Mouse (Mus musculus): Measurements from ENCODE around the gene Btg1. TPM values are rescaled to one million over a fixed set of nuclear protein-coding genes. Genes with fewer than 3 reads are reported as not detected.
A peak's percentile ranks its signal among the peaks of the same experiment; 100 is the strongest.

Btg1 gene
- 70.3 and 71.9 TPM in 2 replicates for polyA plus RNA-seq (2016; fragmentation: Nextera tagmentation; extraction: Ambion mirVana)

DNA sequence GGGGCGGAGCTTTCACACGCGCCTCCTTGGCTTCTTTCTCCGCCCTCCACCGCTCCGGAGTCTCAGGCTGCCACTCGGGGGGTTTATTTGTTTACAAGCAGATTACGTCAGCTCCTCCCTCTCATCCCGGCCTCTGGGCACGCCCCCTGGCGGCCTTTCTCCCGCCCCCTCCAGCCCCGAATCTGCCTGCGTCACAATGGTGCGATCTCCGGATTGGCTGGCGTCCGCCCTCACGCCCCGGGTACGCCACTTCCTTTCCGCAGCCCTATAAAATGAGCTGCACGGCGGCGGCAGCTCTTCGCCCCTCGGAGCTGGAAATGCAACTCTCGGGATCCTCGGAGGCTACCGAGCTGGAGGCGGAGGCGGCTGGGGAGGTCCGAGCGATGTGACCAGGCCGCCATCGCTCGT, at the start of gene Btg1:
Gene Btg1, plus strand, starts transcription at position 298 of the 408 bp plus-strand sequence.
- Histone ChIP-seq H3K9me3 (no peaks in the 10 kb centered on the region), H3K4me2 (replicated peaks) (peak within 1 kb of the TSS; percentile 55), H3K9ac (peak within 1 kb of the TSS; percentile 100), H3K4me1 (peaks cover 14% of the 10 kb centered on the region), H3K36me3 (peaks cover 13% of the 10 kb centered on the region), H3K27ac (peak within 1 kb of the TSS; percentile 96), H3K4me3 (peak within 1 kb of the TSS; percentile 99), H3K27me3 (no peaks in the 10 kb centered on the region)
- peak; percentile 94 for ATAC-seq (ENCODE audit: insufficient number of reproducible peaks, insufficient read depth, low FRiP score, low TSS enrichment)
- under 1% methylated on average over 37 of the region's 37 CpGs for WGBS

DNA sequence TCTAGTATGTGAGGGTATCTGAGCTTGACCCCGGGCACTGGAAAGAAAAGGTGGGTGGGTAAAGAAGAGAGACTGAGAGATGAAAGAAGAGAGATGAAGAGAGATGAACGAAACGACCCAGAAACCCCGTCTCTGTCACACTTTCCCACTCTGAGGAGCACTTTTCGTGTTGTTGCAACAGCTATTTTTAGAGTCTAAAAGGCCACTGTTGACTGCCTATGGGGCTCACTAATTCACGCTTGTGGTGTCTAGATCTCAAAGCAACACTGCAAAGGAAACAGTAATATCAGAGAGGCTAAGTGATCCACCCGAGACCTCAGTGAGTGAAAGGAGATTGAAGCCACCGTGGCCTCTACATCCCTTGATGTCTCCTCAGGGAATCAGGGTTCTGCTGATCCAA, 47.3 kb upstream of the Btg1 start:
- ATAC-seq (ENCODE audit: insufficient number of reproducible peaks, insufficient read depth, low FRiP score, low TSS enrichment): no peak
- H3K4me3 ChIP-seq: no peak overlapping the region
- H3K4me1 ChIP-seq: peaks cover 7% of the 10 kb centered on the region; the same call in 1 of the 2 replicates
- no peak overlapping the region for H3K9ac ChIP-seq
- no peak overlapping the region for H3K4me2 ChIP-seq (replicated peaks)
- 73% methylated on average over 8 of the region's 8 CpGs for WGBS
- no peaks in the 10 kb centered on the region for H3K36me3 ChIP-seq
- no peak overlapping the region for H3K27ac ChIP-seq
- no peaks in the 10 kb centered on the region for H3K27me3 ChIP-seq
- H3K9me3 ChIP-seq: no peaks in the 10 kb centered on the region

DNA sequence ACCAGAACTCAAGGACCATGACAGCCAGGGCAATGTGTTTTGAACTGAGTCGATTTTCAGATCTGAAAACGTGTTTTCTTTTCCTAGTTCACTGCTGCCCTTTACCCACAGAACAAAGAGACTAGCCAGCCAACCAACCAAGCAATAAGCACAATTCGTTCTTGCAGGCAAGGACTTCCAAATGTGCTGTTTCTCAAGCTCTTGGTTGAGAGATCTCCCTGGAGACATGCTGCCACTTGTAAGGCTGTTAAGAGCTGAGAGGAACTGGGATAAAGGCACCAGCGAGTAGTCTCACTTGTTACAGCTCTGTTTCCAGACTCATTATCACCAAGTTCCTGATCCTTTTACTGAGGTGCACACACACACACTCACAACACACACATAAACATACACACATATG, 45.6 kb upstream of the Btg1 start:
- no peak overlapping the region for H3K4me2 ChIP-seq (replicated peaks)
- no peaks in the 10 kb centered on the region for H3K36me3 ChIP-seq
- no peak for ATAC-seq (ENCODE audit: insufficient number of reproducible peaks, insufficient read depth, low FRiP score, low TSS enrichment)
- H3K9ac ChIP-seq: no peak overlapping the region
- H3K4me3 ChIP-seq: no peak overlapping the region
- peaks cover 7% of the 10 kb centered on the region; the same call in 1 of the 2 replicates for H3K4me1 ChIP-seq
- H3K9me3 ChIP-seq: no peaks in the 10 kb centered on the region
- 50% methylated on average over 4 of the region's 4 CpGs for WGBS
- 0 out of 2 replicates have a peak overlapping the region, but pooled peaks have one; percentile 36 for H3K27ac ChIP-seq
- H3K27me3 ChIP-seq: no peaks in the 10 kb centered on the region

DNA sequence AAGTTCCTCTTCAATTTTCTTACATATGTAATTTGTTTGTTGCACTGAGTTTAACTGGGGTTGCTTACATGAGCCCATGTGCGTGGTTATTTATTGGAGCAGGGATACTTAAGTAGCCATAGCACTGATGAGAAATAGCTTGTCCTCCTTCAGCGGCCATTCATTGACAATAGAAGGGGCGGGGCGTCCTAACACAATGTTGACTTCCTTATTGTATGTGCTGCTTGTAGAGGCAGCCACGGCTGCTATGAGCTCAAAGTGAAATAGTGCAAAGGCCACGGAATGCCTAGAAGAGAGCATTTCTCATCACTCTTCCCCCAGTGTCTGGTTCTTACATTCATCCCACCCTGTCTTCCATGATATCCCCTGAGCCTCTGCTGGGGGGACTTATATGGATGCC, 42.0 kb upstream of the Btg1 start:
- no peak for ATAC-seq (ENCODE audit: insufficient number of reproducible peaks, insufficient read depth, low FRiP score, low TSS enrichment)
- Histone ChIP-seq H3K9me3 (no peaks in the 10 kb centered on the region), H3K27me3 (no peaks in the 10 kb centered on the region), H3K4me3 (no peak overlapping the region), H3K36me3 (no peaks in the 10 kb centered on the region), H3K27ac (no peak overlapping the region), H3K4me1 (peaks cover 10% of the 10 kb centered on the region), H3K9ac (no peak overlapping the region), H3K4me2 (replicated peaks) (no peak overlapping the region)
- WGBS: 85% methylated on average over 6 of the region's 6 CpGs

DNA sequence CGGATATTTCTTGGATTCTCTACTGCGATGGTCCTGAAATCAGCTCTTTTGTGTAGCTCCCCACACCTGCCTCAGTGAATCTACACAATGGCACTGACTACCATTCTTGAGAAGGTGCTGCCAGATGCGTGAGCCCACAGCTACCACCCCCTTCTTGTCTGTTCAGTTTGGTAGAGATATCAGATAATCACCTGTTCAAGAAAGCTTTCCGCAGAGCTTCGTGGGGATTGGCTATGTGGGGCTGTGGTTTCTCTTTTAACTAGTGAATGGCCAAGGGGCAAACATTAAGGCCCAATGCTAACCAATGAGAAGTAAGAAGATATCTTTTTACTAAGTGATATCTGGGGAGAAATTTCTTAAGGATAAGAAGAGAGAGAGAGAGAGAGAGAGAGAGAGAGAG, 41.5 kb upstream of the Btg1 start:
- Histone ChIP-seq H3K27me3 (no peaks in the 10 kb centered on the region), H3K4me1 (peaks cover 10% of the 10 kb centered on the region), H3K9ac (no peak overlapping the region), H3K36me3 (no peaks in the 10 kb centered on the region), H3K9me3 (no peaks in the 10 kb centered on the region), H3K4me2 (replicated peaks) (no peak overlapping the region), H3K27ac (no peak overlapping the region), H3K4me3 (no peak overlapping the region)
- no peak for ATAC-seq (ENCODE audit: insufficient number of reproducible peaks, insufficient read depth, low FRiP score, low TSS enrichment)
- 82% methylated on average over 5 of the region's 5 CpGs for WGBS

DNA sequence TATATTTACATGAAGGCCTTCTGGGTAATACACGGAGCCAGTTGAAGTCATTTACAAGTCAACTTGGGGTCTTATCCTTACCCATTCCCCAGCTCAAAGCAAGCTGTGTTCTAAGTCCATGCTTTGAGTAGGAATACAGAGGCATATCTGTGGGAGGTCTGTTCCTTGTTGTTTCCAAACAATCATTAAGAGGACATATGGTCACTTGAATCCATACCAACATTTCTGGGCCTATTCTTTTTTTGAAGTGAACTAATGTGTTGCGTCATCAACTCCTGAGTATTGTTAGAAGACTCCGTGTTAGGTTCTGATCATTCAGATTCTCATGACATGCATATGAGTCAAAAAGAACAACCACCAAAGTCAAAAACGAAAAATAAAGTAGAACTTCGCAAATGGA, 37.9 kb upstream of the Btg1 start:
- Histone ChIP-seq H3K4me2 (replicated peaks) (no peak overlapping the region), H3K27ac (no peak overlapping the region; the same call in 1 of the 2 replicates), H3K36me3 (no peaks in the 10 kb centered on the region), H3K9me3 (no peaks in the 10 kb centered on the region), H3K4me1 (peaks cover 7% of the 10 kb centered on the region), H3K27me3 (no peaks in the 10 kb centered on the region), H3K9ac (no peak overlapping the region), H3K4me3 (no peak overlapping the region)
- WGBS: 75% methylated on average over 5 of the region's 5 CpGs
- ATAC-seq (ENCODE audit: insufficient number of reproducible peaks, insufficient read depth, low FRiP score, low TSS enrichment): no peak

DNA sequence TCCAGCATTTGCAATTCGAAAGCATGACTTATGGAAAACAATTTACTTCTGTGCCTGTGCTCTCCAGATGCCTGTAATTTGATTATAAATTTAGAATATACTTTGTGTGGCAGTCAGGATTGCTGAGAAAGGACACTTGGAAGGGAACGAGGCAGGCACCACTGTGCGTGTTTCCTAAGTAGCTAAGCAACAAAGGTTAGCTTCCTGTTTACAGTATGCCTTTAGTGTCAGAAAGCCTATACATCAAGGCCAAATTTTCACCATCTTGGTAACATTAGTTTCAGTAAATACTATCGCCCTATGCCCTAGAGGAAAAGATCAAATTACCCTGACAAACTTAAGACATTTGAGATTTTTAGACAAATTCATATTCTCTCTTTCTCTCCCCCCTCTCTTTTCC, 37.4 kb upstream of the Btg1 start:
- Histone ChIP-seq H3K36me3 (no peaks in the 10 kb centered on the region), H3K9me3 (no peaks in the 10 kb centered on the region), H3K9ac (no peak overlapping the region), H3K27me3 (no peaks in the 10 kb centered on the region), H3K27ac (no peak overlapping the region), H3K4me2 (replicated peaks) (no peak overlapping the region), H3K4me1 (peaks cover 7% of the 10 kb centered on the region), H3K4me3 (no peak overlapping the region)
- 27% methylated on average over 4 of the region's 4 CpGs for WGBS
- ATAC-seq (ENCODE audit: insufficient number of reproducible peaks, insufficient read depth, low FRiP score, low TSS enrichment): peak; percentile 56; the same call in 1 of the 2 replicates

DNA sequence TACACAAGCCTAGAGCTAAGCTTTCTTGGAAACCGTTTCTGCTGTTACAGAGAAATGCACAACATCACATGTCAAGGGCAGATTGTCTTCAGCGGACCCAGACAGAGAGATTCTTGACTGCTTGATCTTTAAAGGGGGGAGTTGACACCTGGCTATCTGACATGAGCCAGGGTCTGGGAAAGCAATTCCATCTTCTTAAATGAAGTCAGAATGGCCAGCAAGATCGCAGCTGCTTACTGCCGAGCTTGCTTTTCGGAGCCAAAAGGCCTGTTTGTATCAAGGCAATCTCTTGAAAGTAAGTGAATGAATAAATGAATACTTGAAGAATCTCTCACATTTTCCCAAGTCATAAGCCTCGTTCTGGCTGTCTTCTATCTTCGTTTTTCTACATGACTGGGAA, 36.6 kb upstream of the Btg1 start:
- H3K4me1 ChIP-seq: peaks cover 7% of the 10 kb centered on the region
- no peaks in the 10 kb centered on the region for H3K27me3 ChIP-seq
- H3K27ac ChIP-seq: no peak overlapping the region
- no peak overlapping the region for H3K9ac ChIP-seq
- H3K36me3 ChIP-seq: no peaks in the 10 kb centered on the region
- no peak overlapping the region for H3K4me3 ChIP-seq
- no peak overlapping the region for H3K4me2 ChIP-seq (replicated peaks)
- WGBS: 73% methylated on average over 7 of the region's 7 CpGs
- H3K9me3 ChIP-seq: no peaks in the 10 kb centered on the region
- no peak for ATAC-seq (ENCODE audit: insufficient number of reproducible peaks, insufficient read depth, low FRiP score, low TSS enrichment)

DNA sequence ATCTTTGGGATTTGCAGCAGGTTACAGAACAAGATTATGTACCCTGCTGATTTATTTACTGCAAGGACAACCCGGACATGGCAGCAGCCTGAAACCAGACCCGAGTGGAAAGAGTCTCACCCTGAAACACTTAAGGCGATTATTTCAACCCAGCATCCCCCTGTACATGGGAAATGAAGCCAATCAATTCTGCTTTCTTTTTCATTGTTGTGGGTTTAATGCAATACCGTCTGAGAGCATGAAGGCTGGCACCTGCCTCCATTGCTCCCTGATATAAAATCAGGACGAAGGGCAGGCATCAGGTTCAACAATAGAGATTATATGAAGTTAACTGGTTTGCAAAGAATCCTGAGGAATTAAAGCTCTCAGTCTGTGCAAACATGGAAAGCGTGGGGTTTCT, 35.6 kb upstream of the Btg1 start:
- Histone ChIP-seq H3K27me3 (no peaks in the 10 kb centered on the region), H3K27ac (no peak overlapping the region), H3K36me3 (no peaks in the 10 kb centered on the region), H3K9ac (no peak overlapping the region), H3K9me3 (no peaks in the 10 kb centered on the region), H3K4me2 (replicated peaks) (no peak overlapping the region), H3K4me3 (no peak overlapping the region), H3K4me1 (peaks cover 7% of the 10 kb centered on the region)
- no peak for ATAC-seq (ENCODE audit: insufficient number of reproducible peaks, insufficient read depth, low FRiP score, low TSS enrichment)
- WGBS: 46% methylated on average over 6 of the region's 6 CpGs

DNA sequence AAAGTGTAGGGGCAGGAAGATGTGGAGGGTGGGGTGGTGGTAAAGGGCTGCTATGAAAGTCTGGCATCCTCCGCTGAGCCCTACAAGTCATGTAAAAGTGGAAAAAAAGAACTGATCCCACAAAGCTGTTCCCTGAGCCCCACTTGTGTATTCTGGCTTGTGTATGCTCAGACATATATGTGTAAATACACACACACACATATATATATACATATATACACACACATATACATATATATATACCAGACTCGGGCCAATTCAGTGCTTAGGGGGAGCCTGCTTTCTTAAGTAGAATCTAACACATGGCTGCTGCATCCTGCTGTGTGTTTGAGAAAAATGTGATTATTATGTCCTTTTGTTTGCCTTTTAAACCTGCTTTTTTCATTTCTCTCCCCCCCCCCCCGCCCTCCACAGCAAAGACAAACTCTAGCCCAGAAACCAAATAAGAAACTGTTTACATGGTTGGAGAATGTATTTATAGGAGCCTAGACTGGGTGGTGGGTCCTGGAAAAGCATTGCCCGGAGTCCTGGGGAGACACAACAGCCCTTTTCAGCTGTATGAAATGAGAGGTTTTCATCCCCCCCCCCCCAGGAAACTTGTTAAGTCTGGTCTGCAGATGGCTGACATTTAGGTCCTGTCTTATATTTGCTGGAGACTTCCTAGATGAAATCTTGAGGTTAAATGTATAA, 30.5 kb upstream of the Btg1 start:
- no peaks in the 10 kb centered on the region for H3K9me3 ChIP-seq
- H3K4me1 ChIP-seq: peaks cover 5% of the 10 kb centered on the region; the same call in 1 of the 2 replicates
- no peak overlapping the region for H3K4me3 ChIP-seq
- no peak overlapping the region for H3K9ac ChIP-seq
- no peaks in the 10 kb centered on the region for H3K27me3 ChIP-seq
- no peaks in the 10 kb centered on the region for H3K36me3 ChIP-seq
- H3K27ac ChIP-seq: peak overlapping the region; percentile 60; the same call in 1 of the 2 replicates
- H3K4me2 ChIP-seq (replicated peaks): no peak overlapping the region
- ATAC-seq (ENCODE audit: insufficient number of reproducible peaks, insufficient read depth, low FRiP score, low TSS enrichment): no peak
- 62% methylated on average over 4 of the region's 4 CpGs for WGBS

DNA sequence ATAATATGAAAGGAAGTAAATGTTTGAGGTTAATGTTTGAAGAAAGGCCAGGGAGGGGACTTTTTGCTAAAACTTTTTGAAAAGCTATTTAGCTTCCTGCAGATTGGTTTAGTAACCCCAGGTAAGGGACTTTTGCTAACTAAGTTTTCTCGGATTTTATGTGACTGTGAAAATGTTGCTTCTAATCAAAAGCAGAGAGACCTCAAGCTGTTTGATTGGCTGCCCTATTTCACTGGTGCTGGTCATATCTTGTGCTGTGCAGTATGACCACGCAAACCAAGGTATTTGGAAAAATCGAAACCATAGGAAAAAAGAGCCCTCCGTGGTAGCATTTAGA, 30.0 kb upstream of the Btg1 start:
- WGBS: 49% methylated on average over 4 of the region's 4 CpGs
- H3K4me3 ChIP-seq: no peak overlapping the region
- H3K9me3 ChIP-seq: no peaks in the 10 kb centered on the region
- H3K27me3 ChIP-seq: no peaks in the 10 kb centered on the region
- no peak overlapping the region for H3K4me2 ChIP-seq (replicated peaks)
- peaks cover 5% of the 10 kb centered on the region; the same call in 1 of the 2 replicates for H3K4me1 ChIP-seq
- H3K9ac ChIP-seq: no peak overlapping the region
- no peaks in the 10 kb centered on the region for H3K36me3 ChIP-seq
- no peak for ATAC-seq (ENCODE audit: insufficient number of reproducible peaks, insufficient read depth, low FRiP score, low TSS enrichment)
- H3K27ac ChIP-seq: peak overlapping the region; percentile 60; the same call in 1 of the 2 replicates

DNA sequence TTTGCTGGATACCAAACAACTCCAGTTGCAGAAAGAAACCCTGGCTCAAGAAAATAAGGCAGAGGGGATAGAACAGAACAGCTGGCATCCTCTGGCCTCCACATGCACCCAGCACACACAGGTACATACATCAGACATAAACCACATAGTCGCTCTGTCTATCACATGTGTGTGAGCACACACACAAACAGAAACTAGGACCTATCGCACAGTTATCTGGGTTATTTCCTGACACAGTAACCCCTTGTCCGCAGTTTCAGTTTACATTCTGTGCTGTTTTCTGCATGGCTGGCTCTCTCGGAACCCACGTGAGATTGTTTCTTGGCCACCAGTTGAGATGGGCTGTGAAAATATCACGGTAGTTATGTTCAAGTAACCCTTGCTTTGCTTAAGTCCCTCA, 28.6 kb upstream of the Btg1 start:
- Histone ChIP-seq H3K9me3 (no peaks in the 10 kb centered on the region), H3K4me2 (replicated peaks) (no peak overlapping the region), H3K27me3 (no peaks in the 10 kb centered on the region), H3K27ac (no peak overlapping the region), H3K4me3 (no peak overlapping the region), H3K4me1 (peaks cover 5% of the 10 kb centered on the region; the same call in 1 of the 2 replicates), H3K36me3 (no peaks in the 10 kb centered on the region), H3K9ac (no peak overlapping the region)
- no peak for ATAC-seq (ENCODE audit: insufficient number of reproducible peaks, insufficient read depth, low FRiP score, low TSS enrichment)
- 77% methylated on average over 6 of the region's 6 CpGs for WGBS

Data from embryonic facial prominence, embryonic 12.5 days (tissue).